Mouse (Mus musculus): ENCODE measurements around the gene Ankrd33. TPM values are rescaled to one million over a fixed set of nuclear protein-coding genes. Genes with fewer than 3 reads are reported as not detected.
A peak's percentile ranks its signal among the peaks of the same experiment; 100 is the strongest.

The Ankrd33 gene
- total RNA-seq, 1 experiment from 2014 or later = not detected

GRCm38 (mm10) chr15:101082236-101082635 is 33.3 kb upstream of the Ankrd33 start:
- ATAC-seq (replicated peaks; ENCODE audit: insufficient number of reproducible peaks, low FRiP score, low TSS enrichment, poor library complexity, severe bottlenecking) = no peak

GRCm38 (mm10) chr15:101084499-101084898 is 31.1 kb upstream of the Ankrd33 start:
- ATAC-seq (replicated peaks; ENCODE audit: insufficient number of reproducible peaks, low FRiP score, low TSS enrichment, poor library complexity, severe bottlenecking) = no peak

DNA sequence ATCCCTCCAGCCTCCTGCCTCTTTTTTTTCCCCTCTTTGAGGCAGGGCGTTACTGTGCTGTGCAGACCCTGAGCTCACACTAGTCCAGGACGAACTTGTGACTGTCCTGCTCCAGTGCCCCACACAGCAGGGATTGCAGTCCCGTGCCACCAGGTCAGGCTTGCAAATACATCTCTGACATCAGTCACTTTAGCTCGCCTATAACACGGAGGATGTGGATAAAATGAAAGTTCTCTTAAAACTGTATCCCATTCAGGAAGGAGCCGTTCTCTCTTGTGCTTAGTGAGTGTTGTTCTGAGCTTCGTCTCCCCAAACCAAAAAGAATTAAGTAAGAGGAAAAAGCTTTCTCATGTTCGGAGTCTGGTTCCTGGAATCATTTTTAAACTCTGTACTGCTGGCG is 29.1 kb upstream of the Ankrd33 start:
- ATAC-seq (replicated peaks; ENCODE audit: insufficient number of reproducible peaks, low FRiP score, low TSS enrichment, poor library complexity, severe bottlenecking) = no peak

GRCm38 (mm10) chr15:101086956-101087355 is 28.6 kb upstream of the Ankrd33 start:
- no peak for ATAC-seq (replicated peaks; ENCODE audit: insufficient number of reproducible peaks, low FRiP score, low TSS enrichment, poor library complexity, severe bottlenecking)

DNA sequence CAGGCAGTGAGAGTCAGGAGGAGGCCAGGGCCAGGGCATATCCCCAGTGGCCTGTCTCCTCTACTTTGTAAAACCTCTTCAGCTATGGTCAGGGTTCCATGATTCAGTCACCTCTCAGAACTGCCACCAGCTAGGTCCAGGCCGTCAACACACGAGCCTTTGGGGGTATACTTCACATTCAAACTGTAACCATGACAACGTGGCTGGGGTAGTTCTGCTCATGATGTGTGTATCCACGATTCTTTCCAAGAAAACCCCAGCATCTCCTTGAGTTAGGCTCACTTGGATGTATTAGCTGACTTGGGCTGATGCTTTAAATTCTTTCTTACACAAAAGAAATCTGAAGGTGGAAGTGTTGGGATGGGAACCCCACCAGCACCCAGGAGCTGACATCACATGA is 27.3 kb upstream of the Ankrd33 start:
- no peak for ATAC-seq (replicated peaks; ENCODE audit: insufficient number of reproducible peaks, low FRiP score, low TSS enrichment, poor library complexity, severe bottlenecking)

DNA sequence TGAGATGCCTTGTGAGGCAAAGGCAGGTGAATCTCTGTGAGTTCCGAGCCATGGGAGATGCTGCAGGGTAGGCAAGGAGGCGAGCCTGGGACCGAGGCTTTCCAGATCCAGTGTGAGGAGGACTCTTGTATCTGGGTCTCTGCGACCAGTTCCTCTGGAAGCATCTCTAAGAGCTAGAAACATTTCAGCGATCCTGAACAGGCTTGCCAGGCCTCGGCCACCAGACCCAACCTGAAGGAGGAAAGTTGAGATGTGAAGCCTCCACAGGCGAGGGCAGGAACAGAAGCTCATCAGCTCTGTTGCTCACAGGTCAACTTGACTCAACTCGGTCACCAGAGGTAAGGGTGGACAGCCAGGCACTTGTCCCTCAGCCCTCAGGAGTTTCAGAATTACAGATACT is 24.0 kb upstream of the Ankrd33 start:
- no peak for ATAC-seq (replicated peaks; ENCODE audit: insufficient number of reproducible peaks, low FRiP score, low TSS enrichment, poor library complexity, severe bottlenecking)

DNA sequence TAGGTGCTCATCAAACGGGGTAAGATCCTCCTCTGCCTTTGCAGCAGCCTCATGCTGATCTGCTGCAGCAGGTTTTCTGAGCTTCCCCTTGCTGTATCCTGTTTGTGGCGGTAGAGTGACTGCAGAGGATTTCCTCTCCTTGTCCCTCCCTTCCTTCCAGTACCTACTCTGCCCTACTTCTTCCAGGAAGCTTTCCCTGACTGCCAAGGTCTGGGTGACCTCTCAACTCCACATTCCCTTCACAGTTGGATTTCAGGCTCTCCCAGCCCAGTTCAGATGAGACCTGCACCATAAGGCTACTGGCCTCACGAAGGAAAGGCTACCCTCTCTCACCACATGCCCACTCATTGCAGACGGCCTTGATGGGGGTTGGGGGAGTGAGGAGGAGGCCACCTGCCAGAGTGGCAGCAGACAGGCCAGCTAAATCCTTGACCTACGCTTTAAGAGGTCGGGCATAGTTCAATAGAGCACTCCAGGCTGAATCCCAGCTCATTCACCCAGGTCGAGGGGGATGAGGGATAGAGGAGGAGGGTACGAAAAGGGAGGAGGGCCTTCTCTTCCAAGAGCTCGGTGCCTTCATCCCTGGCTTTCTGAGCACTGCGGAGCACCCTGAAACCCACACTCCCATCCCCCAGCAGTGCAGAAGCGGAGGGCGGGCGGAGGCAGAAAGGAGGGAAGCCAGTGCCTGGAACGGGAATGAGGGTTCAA is 23.3 kb upstream of the Ankrd33 start:
- no peak for ATAC-seq (replicated peaks; ENCODE audit: insufficient number of reproducible peaks, low FRiP score, low TSS enrichment, poor library complexity, severe bottlenecking)

DNA sequence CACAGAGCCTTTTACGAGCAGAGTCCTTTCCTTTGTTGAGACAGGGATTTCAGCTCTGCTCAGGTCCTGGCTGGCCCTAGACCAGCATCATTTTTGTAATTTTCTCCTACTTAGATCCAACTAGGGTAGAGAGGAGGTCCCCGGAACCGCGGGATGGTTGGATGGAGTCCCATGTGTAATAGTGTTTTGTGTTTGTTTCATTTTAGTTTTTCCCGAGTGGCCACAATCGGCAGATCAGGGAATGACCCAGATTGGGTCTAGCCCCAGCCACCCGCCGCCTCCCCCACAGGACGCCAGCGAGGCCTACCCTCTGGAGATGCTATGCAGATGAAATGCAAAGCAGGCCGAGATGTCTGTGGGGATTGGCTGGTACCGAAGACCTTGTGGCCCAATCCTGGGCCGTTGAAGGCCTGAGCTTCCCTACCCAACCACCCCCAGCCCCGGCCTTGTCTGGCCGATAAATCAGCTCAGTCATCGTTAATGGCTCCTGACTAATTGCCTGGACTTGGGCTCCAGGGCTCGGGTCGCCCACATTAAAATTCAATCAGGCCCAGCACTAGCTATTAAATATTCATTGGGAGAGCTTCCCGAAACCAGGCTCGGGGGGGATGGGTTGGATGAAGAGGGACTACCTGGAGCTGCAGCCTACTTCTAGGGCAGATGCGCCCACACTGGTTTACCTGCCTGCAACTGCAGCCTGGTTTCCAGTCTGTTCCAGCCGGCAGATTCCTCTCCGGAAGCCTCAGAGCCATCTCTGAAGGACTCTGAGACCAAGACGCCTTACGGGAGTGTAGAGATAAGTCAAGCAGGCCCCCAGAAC is 22.5 kb upstream of the Ankrd33 start:
- no peak for ATAC-seq (replicated peaks; ENCODE audit: insufficient number of reproducible peaks, low FRiP score, low TSS enrichment, poor library complexity, severe bottlenecking)

DNA sequence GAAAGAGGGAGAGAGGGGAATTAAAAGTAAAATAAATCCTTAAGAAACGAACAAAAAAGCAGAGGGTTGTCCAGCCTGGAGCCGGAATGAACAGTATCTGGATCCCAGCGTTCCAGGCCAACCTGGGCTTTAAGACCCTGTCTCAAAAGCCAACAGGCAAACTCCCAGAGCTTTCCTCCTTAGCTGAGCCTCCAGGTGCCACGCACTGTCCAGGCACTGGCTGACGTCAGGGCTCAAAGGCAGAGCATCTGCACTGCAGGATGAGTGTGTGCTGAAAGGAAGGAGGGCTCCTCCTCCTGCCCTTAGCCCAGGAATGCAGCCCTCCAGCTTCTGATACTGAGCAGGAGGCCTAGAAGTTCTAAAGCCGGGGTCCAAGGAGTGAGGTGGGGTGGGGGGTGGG is 21.6 kb upstream of the Ankrd33 start:
- no peak for ATAC-seq (replicated peaks; ENCODE audit: insufficient number of reproducible peaks, low FRiP score, low TSS enrichment, poor library complexity, severe bottlenecking)

- ATAC-seq (replicated peaks; ENCODE audit: insufficient number of reproducible peaks, low FRiP score, low TSS enrichment, poor library complexity, severe bottlenecking) = no peak
These were observed 20.6 kb upstream of the Ankrd33 start for GRCm38 (mm10) chr15:101094979-101095378.

- no peak for ATAC-seq (replicated peaks; ENCODE audit: insufficient number of reproducible peaks, low FRiP score, low TSS enrichment, poor library complexity, severe bottlenecking)
These were observed 20.2 kb upstream of the Ankrd33 start for GRCm38 (mm10) chr15:101095392-101095791.

DNA sequence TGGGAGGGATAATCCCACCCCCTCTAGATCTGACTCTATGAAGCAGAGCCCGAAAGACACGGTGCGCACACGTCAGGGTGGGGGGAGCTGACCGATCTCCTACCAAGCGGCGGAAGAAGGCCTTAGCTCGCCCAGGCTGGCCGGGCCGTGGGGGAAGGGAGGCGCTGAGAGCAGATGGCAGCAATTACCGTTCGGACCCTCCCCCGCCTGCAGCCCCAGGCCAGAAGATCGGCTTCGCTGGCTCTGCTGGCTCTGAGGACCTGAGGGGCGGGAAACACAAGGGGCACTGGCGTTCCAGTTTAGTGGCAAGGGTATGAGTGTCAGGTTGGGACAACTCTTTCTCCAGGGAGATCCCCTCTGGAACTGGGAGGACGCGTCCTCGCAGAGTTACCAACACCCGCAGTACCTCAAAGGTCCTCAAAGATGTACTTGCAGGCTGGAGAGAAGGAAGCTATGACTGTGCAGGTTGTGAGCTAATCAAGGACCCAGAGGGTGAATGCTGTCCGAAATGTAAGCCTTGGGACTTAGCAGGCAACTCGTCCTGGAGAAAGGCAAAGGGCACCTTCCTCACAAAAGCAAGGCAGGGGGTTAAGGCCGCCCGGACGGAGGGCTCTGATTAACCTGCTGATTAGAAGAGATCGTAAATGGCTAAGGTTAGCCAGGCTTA is 17.4 kb upstream of the Ankrd33 start:
- ATAC-seq (replicated peaks; ENCODE audit: insufficient number of reproducible peaks, low FRiP score, low TSS enrichment, poor library complexity, severe bottlenecking) = no peak

DNA sequence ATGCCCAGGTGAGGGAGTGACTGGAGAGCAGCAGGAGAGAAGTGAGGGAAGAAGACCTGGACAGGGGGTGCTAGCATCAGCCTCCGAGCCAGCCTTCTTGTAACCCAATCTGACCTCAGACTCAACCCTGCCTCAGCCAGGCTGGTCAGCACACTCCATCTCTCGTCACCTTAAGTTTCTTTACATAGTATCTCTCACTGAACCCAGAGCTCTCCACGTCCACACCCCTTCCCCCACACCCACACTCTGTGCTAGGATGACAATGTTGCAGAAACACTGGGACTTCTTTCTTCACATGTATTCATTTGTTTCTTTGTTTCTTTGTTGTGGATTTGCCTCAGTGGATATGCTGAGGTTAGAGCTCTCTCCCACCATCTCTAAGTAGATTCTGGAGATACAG is 14.6 kb upstream of the Ankrd33 start:
- no peak for ATAC-seq (replicated peaks; ENCODE audit: insufficient number of reproducible peaks, low FRiP score, low TSS enrichment, poor library complexity, severe bottlenecking)

GRCm38 (mm10) chr15:101103605-101104304 is 11.8 kb upstream of the Ankrd33 start:
- no peak for ATAC-seq (replicated peaks; ENCODE audit: insufficient number of reproducible peaks, low FRiP score, low TSS enrichment, poor library complexity, severe bottlenecking)

DNA sequence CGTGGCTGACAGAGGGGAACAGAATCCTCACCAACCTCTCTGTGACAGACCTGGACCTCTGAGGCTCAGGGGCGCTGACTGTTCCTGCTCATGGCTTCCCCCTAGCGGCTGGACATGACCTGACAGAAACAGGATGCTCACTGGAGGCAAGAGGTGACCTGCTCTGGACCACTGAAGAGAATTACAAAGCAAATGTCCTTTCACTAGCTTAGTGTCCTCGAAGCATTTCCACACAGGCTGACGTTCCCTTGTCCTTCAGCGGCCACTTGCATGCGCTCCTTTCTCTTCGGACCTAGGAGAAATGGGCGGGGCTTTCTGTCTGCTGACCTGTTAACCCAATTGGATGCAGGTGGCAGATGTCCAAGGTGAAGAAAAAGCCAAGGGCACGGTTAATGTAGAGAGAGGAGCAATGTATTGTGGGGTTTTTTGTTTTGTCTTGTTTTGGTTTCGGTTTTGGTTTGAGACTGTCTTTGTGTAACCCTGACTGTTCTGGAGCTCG is 10.0 kb upstream of the Ankrd33 start:
- peak; percentile 86 for ATAC-seq (replicated peaks; ENCODE audit: insufficient number of reproducible peaks, low FRiP score, low TSS enrichment, poor library complexity, severe bottlenecking)

DNA sequence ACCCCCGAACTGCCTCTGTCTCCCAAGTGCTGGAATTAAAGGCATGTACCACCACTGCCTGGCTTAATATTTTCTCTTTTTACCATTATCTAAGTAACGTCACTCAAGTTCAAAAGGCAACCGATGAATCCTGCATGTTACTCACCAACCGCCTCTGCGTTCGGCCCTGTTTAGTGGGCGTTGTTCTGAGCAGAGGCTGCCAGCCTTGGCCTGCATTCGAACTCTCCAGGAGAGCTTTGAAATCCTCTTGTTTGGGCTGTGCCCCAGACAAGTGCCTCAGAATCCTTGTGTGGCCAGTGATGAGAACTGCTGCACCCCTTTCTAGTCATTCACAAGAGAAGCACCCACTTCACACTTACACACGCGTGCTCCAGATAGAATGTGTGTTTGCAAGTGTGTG is 9.5 kb upstream of the Ankrd33 start:
- no peak for ATAC-seq (replicated peaks; ENCODE audit: insufficient number of reproducible peaks, low FRiP score, low TSS enrichment, poor library complexity, severe bottlenecking)

DNA sequence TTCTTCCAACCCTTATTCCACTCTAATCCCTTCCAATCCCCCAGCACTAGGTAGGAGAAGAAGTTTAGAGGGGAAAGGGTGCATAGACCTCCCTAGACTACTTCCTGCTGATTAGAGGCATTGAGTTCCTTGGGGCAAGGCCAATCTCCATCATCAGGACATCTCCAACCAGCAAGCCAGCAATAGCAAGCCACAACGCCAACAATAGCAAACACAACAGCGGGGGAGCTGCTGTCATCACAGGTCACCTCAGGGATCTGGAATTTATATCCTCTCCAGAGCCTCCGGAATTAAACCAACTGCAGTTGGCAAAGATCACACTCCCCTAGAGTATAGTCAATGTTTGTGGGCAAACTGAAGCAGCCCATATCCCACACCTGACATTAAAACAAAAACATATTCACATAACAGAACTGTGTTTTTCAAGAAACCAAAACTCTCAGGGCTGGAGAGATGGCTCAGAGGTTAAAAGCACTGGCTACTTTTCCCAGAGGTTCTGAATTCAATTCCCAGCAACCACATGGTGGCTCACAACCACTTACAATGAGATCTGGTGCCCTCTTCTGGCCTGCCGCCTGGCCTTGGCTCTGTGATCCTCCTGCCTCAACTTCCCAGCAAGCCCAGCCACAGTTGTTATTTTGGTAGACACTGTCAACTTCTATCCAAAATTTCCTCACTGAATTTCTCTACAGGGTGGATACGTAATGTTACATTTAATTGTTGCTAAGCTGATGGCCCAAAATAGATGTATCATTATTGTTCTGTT is 7.5 kb upstream of the Ankrd33 start:
- ATAC-seq (replicated peaks; ENCODE audit: insufficient number of reproducible peaks, low FRiP score, low TSS enrichment, poor library complexity, severe bottlenecking) = no peak

- ATAC-seq (replicated peaks; ENCODE audit: insufficient number of reproducible peaks, low FRiP score, low TSS enrichment, poor library complexity, severe bottlenecking) = peak; percentile 90
These were observed 2.4 kb upstream of the Ankrd33 start for GRCm38 (mm10) chr15:101113176-101113575.

All from monocyte, adult 5-6 weeks (primary cell).